Mouse (Mus musculus): ENCODE measurements at regions not wholly inside any gene's neighbourhood (a gene's known extent, or its start where the extent isn't known, plus 50 kb on each side); places are given as distances from the start of the nearest gene placed in this dataset.
A peak's percentile ranks its signal among the peaks of the same experiment; 100 is the strongest.

DNA sequence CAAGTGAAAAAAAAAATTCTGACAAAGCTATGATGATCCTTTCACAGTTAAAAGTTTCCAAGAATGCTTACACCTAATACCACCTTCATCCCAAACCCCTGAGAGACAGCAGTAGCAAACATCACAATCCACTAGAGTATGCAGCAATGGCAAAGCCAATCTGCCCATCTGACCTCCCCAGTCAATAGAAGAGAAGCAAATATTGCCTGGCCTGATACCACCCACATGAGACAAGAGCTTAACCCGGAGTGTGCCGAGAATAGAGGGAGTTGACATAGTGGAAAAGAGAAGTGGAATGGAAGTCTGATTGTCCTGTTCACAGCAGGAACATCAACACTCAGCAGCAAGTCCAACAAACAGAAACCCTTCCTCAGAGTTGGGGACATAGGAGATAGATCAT, 219.9 kb upstream of the Pou3f3 start:
- H3K27me3 ChIP-seq (ENCODE audit: insufficient read depth, low read length) = no peaks in the 10 kb centered on the region
- no peak overlapping the region for H3K4me2 ChIP-seq (ENCODE audit: low read depth, low read length)
- H3K4me1 ChIP-seq (ENCODE audit: insufficient read depth) = no peaks in the 10 kb centered on the region
- peak; percentile 17 for DNase-seq
- no peak overlapping the region for H3K4me3 ChIP-seq (ENCODE audit: low read depth, low read length)
- WGBS (ENCODE audit: insufficient replicate concordance) = 55% methylated on average over 2 of the region's 2 CpGs
- no peak overlapping the region for H3K27ac ChIP-seq (ENCODE audit: low read depth)
- ATAC-seq = peak; percentile 91
- no peaks in the 10 kb centered on the region for H3K9me3 ChIP-seq (ENCODE audit: low read length)
- no peak for TF ChIP-seq CTCF (IDR thresholded peaks at IDR 0.05; ENCODE audit: low read depth)
- TF ChIP-seq EP300 (IDR thresholded peaks at IDR 0.05; ENCODE audit: low read depth) = no peak
- no peak overlapping the region for H3K9ac ChIP-seq (replicated peaks)
- H3K36me3 ChIP-seq (replicated peaks; ENCODE audit: insufficient read depth, low read length) = no peaks in the 10 kb centered on the region

DNA sequence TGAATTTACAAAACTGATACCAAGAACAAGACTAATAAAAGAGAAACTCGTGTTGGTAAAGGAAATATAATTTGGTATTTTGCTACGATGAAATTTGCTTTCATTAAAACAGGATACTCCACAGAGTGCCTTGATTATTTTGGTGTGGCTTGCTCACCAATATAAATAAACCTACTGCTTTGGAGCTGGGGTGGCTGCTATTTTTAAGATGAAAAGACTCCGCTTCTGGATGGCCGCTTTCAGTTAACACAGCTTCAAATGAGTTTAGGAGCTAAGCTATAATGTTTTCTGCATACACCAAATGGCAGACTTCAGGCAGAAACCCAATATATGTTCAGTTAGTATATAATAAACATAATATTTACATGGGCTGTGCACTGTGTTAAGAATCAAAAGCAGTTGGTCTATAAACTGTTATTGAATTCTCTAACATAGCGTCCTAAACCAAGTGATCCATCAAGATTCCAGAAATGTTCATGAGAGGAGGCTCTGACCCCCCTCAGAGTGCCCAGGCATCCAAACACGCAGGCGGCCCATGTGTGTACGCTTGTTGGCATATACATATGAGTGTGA, 215.1 kb upstream of the Pou3f3 start:
- no peaks in the 10 kb centered on the region for H3K9me3 ChIP-seq (ENCODE audit: low read length)
- H3K27ac ChIP-seq (ENCODE audit: low read depth) = no peak overlapping the region
- no peaks in the 10 kb centered on the region for H3K27me3 ChIP-seq (ENCODE audit: insufficient read depth, low read length)
- no peak for ATAC-seq
- H3K4me3 ChIP-seq (ENCODE audit: low read depth, low read length) = no peak overlapping the region
- WGBS (ENCODE audit: insufficient replicate concordance) = 81% methylated on average over 8 of the region's 8 CpGs
- no peaks in the 10 kb centered on the region for H3K4me1 ChIP-seq (ENCODE audit: insufficient read depth)
- no peak for DNase-seq
- no peak for TF ChIP-seq CTCF (IDR thresholded peaks at IDR 0.05; ENCODE audit: low read depth)
- TF ChIP-seq EP300 (IDR thresholded peaks at IDR 0.05; ENCODE audit: low read depth) = no peak
- no peaks in the 10 kb centered on the region for H3K36me3 ChIP-seq (replicated peaks; ENCODE audit: insufficient read depth, low read length)
- H3K4me2 ChIP-seq (ENCODE audit: low read depth, low read length) = no peak overlapping the region
- no peak overlapping the region for H3K9ac ChIP-seq (replicated peaks)

DNA sequence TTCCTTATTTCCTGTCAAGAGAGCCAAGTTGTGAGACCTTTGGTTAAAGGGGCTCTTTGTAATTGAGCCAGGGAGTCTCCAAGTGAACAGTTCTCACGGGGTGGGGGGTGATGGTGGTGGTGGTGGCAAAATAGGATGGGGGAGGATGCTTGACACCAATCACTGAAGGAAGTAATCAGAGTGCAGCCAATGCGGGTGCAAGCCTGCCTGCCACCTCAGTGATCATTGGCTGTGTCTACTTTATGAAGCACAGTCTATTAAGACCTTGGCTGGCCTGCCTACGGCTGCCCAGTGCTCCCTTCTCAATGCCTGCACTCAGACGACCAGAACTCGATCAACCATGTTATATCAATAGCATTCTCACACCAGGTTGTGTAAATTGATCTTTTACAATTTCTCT, 206.0 kb upstream of the Pou3f3 start:
- Histone ChIP-seq H3K4me3 (ENCODE audit: low read depth, low read length) (no peak overlapping the region), H3K27me3 (ENCODE audit: insufficient read depth, low read length) (no peaks in the 10 kb centered on the region), H3K36me3 (replicated peaks; ENCODE audit: insufficient read depth, low read length) (no peaks in the 10 kb centered on the region), H3K4me1 (ENCODE audit: insufficient read depth) (no peaks in the 10 kb centered on the region), H3K9ac (replicated peaks) (no peak overlapping the region), H3K27ac (ENCODE audit: low read depth) (no peak overlapping the region), H3K4me2 (ENCODE audit: low read depth, low read length) (no peak overlapping the region), H3K9me3 (ENCODE audit: low read length) (no peaks in the 10 kb centered on the region)
- TF ChIP-seq CTCF (IDR thresholded peaks at IDR 0.05; ENCODE audit: low read depth) = no peak
- TF ChIP-seq EP300 (IDR thresholded peaks at IDR 0.05; ENCODE audit: low read depth) = no peak
- DNase-seq = no peak
- WGBS (ENCODE audit: insufficient replicate concordance) = 61% methylated on average over 5 of the region's 5 CpGs
- ATAC-seq = no peak

DNA sequence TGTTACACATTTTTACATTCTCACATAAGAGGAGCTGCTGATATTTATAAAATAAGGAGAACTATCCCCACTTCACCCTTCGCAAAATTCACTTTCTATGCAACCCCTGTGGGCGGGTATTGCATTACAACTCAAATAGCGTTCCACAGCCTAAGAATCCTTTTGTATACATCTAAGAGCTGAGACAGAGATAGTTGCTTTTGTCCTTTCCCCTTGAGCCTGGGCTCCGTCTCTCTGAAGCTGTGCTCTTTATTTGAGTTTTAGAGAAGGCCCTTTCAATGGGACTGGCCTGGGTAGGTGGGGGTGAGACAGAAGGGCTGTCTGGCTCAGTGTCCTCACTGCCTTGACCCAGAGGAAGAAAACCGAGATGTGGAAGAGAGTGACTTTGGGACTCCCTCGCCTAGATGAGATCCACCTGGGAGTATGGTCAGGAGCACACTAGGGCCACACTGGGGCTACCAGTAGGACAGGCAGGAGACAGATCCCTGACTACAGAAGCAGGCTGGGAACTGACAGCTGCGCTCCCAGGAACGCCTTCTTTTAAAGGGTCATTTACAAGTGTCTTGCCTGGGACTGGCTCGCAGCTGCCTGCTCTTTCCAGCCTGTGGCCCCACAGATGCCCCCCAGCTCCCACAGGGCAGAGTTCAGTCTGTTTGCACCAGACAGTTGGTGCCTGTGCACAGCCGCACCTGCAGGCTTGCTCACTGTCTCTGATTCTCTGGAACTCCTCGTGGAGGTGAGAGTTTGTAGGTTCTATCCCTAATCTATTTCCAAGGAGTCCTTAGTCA, 204.5 kb upstream of the Pou3f3 start:
- H3K4me2 ChIP-seq (ENCODE audit: low read depth, low read length) = peak overlapping the region; percentile 65
- WGBS (ENCODE audit: insufficient replicate concordance) = 30% methylated on average over 11 of the region's 11 CpGs
- no peak overlapping the region for H3K4me3 ChIP-seq (ENCODE audit: low read depth, low read length)
- H3K27ac ChIP-seq (ENCODE audit: low read depth) = no peak overlapping the region
- H3K9ac ChIP-seq (replicated peaks) = no peak overlapping the region
- H3K36me3 ChIP-seq (replicated peaks; ENCODE audit: insufficient read depth, low read length) = no peaks in the 10 kb centered on the region
- DNase-seq (peak; percentile 15), ATAC-seq (peak; percentile 21; the same call in 1 of the 2 replicates)
- H3K4me1 ChIP-seq (ENCODE audit: insufficient read depth) = no peaks in the 10 kb centered on the region
- no peaks in the 10 kb centered on the region for H3K9me3 ChIP-seq (ENCODE audit: low read length)
- no peaks in the 10 kb centered on the region for H3K27me3 ChIP-seq (ENCODE audit: insufficient read depth, low read length)
- TF ChIP-seq EP300 (IDR thresholded peaks at IDR 0.05; ENCODE audit: low read depth) (no peak), CTCF (IDR thresholded peaks at IDR 0.05; ENCODE audit: low read depth) (no peak)

DNA sequence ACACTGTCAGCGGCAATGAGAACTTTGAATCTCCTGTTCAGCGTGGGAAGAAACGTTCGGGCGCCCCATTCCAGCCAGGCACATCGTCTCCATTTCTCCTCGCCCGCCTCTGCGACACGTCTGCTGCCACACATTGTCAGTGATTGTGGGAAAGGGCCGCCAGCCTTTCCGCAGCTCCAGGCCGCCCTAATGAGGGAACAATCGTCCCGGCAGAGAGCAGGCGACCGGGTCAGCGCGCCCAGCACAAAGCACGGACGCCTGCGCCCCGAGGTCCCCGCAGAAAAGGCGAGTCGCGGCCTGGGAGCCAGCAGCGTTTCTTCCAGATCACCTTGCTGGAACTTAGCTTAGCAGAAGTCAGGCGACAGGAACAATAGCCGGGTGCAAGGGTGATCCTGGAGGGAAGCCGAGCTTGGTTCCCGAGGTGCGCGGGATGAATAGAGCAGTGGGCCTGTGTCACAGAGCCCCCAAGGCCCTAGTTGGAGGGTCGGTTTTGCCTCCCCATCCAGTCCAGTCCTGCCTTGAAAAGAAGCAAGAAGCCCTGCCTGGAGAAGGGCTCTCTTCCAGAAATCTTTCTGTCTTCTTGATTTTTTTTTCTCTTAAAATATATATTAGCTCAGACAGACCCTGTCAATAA, 203.8 kb upstream of the Pou3f3 start:
- H3K4me3 ChIP-seq (ENCODE audit: low read depth, low read length) = peak overlapping the region; percentile 32
- DNase-seq (peak; percentile 20), ATAC-seq (no peak)
- H3K9me3 ChIP-seq (ENCODE audit: low read length) = no peaks in the 10 kb centered on the region
- no peaks in the 10 kb centered on the region for H3K27me3 ChIP-seq (ENCODE audit: insufficient read depth, low read length)
- peak overlapping the region; percentile 65 for H3K4me2 ChIP-seq (ENCODE audit: low read depth, low read length)
- peak overlapping the region; percentile 44; the same call in 1 of the 2 replicates for H3K9ac ChIP-seq (replicated peaks)
- H3K36me3 ChIP-seq (replicated peaks; ENCODE audit: insufficient read depth, low read length) = no peaks in the 10 kb centered on the region
- WGBS (ENCODE audit: insufficient replicate concordance) = 3% methylated on average over 35 of the region's 35 CpGs
- TF ChIP-seq CTCF (IDR thresholded peaks at IDR 0.05; ENCODE audit: low read depth) (no peak), EP300 (IDR thresholded peaks at IDR 0.05; ENCODE audit: low read depth) (no peak)
- no peaks in the 10 kb centered on the region; the same call in 1 of the 2 replicates for H3K4me1 ChIP-seq (ENCODE audit: insufficient read depth)
- H3K27ac ChIP-seq (ENCODE audit: low read depth) = no peak overlapping the region

DNA sequence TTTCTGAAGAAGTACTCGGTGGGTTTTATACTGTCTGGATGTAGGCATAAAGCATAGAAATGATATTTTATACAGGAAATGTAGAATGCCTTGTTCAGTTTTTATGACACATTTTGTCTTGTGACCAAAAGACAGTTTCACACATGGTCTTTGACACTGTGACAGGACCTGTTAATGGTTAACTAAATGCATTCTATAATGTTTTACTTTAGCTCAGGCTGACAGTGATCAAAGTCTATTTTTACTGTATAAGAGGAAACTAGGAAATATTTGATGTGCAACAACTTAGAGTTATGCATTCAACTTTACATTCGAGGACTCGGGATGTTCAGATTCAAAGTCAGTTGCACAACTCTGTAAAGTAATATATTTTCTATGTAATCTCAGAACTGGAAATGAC, 199.5 kb upstream of the Pou3f3 start:
- H3K36me3 ChIP-seq (replicated peaks; ENCODE audit: insufficient read depth, low read length) = no peaks in the 10 kb centered on the region
- no peak for ATAC-seq
- no peaks in the 10 kb centered on the region; the same call in 1 of the 2 replicates for H3K4me1 ChIP-seq (ENCODE audit: insufficient read depth)
- no peak overlapping the region for H3K27ac ChIP-seq (ENCODE audit: low read depth)
- DNase-seq = no peak
- no peak overlapping the region for H3K4me3 ChIP-seq (ENCODE audit: low read depth, low read length)
- no peak overlapping the region for H3K9ac ChIP-seq (replicated peaks)
- 52% methylated on average over 3 of the region's 3 CpGs for WGBS (ENCODE audit: insufficient replicate concordance)
- no peak for TF ChIP-seq CTCF (IDR thresholded peaks at IDR 0.05; ENCODE audit: low read depth)
- TF ChIP-seq EP300 (IDR thresholded peaks at IDR 0.05; ENCODE audit: low read depth) = no peak
- H3K9me3 ChIP-seq (ENCODE audit: low read length) = no peaks in the 10 kb centered on the region
- H3K27me3 ChIP-seq (ENCODE audit: insufficient read depth, low read length) = no peaks in the 10 kb centered on the region
- H3K4me2 ChIP-seq (ENCODE audit: low read depth, low read length) = 0 out of 2 replicates have a peak overlapping the region, but pooled peaks have one; percentile 9

All from liver, postnatal 0 days (tissue).